Mouse (Mus musculus) thymus, adult 18-20 months (tissue): ENCODE measurements around the gene Ube2l3.
"Not testable (repeated sequence)": the region's sequence is repeated elsewhere in the genome, so short reads cannot be mapped to it uniquely, and the experiment has no call there.

ENCODE experiments used
- DNase-seq, 2 experiments: peaks; one replicate each; pipeline ENCODE4 v3.0.0; 2022; ENCODE audit warnings: mixed read lengths in 2 of 2

The Ube2l3 gene

GRCm38 (mm10) chr16:17202549-17202948, at the start of gene Ube2l3:
Gene Ube2l3, minus strand, starts transcription at chr16:17202649.
- DNase-seq, result no peak

GRCm38 (mm10) chr16:17251539-17251938, 49.1 kb upstream of the Ube2l3 start:
- DNase-seq, result no peak

- no peak for DNase-seq
Measured at GRCm38 (mm10) chr16:17249135-17249534, 46.7 kb upstream of the Ube2l3 start.

GRCm38 (mm10) chr16:17247727-17248126, 45.3 kb upstream of the Ube2l3 start:
- no peak for DNase-seq

- no peak for DNase-seq
Measured at GRCm38 (mm10) chr16:17244996-17245395, 42.5 kb upstream of the Ube2l3 start.

GRCm38 (mm10) chr16:17243731-17244130, 41.3 kb upstream of the Ube2l3 start:
- no peak for DNase-seq

GRCm38 (mm10) chr16:17239409-17239808, 37.0 kb upstream of the Ube2l3 start:
- DNase-seq, result no peak

- DNase-seq, result no peak
Measured at GRCm38 (mm10) chr16:17237634-17238033, 35.2 kb upstream of the Ube2l3 start.

DNA sequence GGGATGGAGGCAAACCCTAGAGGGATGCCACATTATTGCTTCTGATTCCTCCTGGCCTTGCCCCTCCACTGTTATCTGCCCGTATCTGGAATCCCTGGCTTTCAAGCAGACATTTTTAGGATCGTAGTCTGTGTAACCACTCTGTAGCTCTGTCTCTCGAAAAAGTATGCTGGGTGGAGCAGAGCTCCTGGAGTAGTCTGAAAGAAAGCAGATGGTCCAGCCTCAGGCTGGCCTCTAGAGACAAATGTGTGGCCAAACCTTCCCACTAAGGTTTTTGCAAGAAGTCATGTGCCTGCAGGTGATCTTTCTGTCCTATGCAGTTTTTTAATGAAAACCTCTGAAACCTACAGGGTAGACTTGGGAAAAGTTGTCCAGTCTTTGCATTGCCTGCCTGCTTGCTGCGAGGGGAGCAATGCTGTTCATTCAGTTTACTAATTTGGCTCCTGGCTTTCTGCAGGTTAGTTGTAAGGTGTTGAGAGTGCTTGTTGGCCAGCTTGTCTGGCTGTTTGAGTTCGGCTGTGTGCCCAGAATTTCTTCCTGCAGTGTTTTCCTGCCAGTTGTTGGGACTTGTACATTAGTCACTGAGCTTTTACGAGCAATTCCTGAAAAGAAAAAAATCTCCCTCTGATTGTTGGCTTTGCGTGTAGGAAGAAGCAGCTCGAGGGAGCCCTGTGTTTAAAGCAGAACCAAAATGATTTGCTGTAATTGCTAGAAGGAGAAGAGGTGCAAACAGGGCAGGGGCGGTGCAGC, 32.6 kb upstream of the Ube2l3 start:
- no peak for DNase-seq

DNA sequence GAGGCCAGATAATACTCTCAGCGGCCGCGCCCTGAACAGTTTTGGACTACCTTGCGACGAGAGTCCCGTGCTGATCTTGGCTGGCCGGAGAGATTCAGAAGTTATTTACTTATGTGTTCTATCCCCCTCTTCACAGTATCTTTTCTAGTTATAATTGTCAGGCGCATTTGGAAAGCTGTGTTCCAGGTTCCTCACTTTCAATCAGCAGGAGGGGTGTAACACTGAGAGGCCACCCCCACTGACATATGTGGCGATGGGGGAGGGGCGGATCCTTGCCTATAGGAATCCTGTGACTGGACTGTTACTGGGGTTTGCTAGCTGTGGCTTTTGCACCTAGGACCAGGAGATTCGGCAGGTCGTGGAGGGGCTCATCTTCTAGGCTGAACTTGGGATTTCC, 32.0 kb upstream of the Ube2l3 start:
- no peak for DNase-seq

- peak; percentile 37 to 49 for DNase-seq
Measured at GRCm38 (mm10) chr16:17233702-17234498, 31.5 kb upstream of the Ube2l3 start.

DNA sequence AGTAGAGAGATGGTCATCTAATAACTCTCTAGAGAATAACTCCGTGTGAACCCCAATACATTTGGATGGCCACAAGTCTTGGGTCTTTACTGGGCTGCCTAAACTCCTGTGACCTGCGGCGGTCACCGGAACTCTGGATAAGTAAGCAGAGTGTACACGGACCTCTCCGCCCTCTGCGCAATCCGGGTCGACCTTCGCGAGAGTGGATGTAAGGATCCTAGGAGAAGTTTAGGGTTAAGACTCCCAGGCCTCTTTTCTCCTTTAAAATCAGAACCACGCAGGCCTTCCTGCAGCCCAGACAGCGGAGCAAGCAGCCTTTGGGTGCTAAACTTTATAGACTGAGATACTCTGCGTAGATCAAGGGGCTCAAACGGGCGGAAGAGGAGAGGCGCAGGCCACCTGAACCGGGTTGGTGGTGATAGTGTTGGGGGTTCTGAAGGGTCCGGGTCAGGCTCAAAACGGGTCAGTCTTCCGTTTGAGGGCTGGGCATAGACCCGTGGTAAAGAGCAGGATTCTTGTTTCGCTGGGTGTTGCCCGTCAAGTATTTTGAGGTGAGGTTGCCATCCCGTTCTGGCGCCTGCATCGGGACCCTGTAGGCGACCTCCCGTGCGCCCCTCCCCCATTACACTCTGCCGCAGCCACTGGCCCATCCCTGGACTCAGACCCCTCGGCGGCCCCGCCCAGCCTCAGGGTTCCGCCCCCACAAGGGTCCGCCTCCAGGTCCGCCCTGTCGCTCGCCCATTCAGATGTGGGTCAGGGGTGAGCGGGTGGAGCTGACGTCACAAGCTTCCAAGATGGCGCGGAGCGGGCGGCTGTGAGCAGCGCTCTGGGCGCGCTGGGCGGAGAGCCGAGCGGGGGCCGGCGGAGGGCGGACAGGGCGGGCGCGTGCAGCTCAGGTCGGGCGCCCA, 30.6 kb upstream of the Ube2l3 start, which contains the start of gene Hic2:
Gene Hic2 (plus strand): TSS at position 779 of the 908 bp plus-strand sequence.
- peak; percentile 89 to 91 for DNase-seq

- DNase-seq, result not testable (repeated sequence)
Measured at GRCm38 (mm10) chr16:17231523-17231922, 29.1 kb upstream of the Ube2l3 start.

GRCm38 (mm10) chr16:17226496-17226895, 24.0 kb upstream of the Ube2l3 start:
- DNase-seq, result no peak

DNA sequence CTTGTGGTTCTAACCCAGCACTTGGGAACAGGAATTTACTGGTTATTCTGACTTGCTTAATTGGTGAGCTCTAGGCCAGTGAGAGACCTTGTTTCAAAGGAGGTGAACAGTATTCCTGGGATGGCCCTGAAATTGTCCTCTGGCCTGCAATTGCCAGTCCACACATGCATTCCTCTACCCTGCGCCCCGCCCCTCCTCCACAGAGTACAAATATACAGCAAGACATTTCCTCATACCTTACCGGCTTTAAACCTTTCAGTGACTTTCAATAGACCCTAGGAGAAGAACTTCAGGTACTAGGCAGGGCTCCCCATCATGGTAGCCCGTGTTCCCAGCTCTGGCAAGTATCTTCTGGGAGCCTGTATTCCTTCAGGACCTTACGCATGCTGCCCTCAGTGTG, 23.1 kb upstream of the Ube2l3 start:
- DNase-seq, result no peak

DNA sequence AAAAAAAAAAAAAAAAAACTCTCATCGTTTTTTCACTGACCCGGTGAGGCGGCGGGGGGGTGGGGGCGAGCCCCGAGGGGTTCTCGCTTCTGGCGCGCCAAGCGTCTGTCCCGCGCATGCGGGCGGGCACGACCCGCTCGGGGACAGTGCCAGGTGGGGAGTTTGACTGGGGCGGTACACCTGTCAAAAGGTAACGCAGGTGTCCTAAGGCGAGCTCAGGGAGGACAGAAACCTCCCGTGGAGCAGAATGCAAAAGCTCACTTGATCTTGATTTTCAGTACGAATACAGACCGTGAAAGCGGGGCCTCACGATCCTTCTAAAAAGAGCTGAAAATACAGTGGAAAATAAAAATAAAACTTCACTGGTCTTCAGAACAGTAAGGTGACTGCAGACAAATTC, 19.7 kb upstream of the Ube2l3 start:
- DNase-seq, result peak; percentile 73 to 85

DNA sequence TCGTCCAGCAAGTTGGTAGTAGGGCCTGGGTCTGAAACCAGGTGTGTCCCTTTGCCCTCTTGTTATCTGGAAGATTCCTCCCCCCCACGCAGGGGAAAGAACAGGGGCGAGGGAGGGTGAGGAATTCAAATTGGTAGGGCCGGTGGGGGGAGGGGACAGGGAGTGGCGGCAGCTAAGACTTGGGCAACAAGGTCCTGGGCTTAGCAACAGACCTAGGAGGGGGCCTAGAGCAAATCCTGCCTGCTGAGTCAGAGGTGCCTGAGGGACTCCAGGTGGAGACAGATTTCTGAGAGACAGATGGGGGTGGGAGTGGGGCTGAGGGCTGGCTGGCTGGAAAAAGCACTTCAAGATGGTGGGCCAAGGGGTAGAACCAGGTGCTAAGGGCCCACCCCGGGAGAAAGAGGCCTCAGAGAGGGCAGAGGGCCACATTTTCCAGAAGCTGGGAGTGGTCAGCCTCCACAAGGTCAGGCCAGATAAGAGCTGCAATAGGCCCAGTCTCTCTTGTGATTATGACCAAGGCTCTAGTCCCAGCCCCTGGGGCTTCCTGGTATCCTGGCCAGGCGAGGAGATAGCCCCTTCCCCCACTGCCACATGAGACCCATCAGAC, 17.8 kb upstream of the Ube2l3 start:
- no peak for DNase-seq

DNA sequence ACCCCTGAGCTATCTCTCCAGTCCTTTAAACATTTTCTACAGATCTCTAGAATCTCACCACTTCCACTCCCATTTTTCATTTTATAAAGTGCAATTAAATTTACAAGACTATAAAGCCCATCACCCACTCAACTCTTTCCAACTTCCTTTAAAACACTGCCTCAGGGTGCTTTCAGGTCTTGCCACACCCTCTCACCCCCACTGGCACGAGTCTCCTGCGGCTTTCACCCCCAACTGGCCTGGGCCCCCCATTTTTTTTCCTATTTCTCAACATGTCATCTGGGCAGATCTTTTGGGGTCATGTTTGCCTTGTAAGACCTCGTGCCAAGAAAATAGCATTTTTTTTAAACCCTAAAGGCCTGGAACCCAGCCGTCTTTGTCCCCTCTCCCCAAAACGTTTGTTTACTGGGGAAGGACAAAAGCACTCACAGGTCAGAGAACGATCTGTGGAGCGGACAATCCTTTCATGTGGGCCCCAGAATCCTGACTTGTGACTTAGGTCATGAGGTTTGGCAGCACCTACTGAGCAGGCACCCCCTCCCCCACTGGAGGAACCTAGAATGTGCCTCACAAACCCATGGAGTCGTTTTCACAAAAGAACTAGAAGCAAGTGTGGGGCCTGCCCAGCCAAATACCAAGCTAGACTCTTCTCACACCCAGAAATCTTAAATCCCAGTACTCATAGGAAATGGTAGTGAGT, 14.6 kb upstream of the Ube2l3 start:
- no peak for DNase-seq

DNA sequence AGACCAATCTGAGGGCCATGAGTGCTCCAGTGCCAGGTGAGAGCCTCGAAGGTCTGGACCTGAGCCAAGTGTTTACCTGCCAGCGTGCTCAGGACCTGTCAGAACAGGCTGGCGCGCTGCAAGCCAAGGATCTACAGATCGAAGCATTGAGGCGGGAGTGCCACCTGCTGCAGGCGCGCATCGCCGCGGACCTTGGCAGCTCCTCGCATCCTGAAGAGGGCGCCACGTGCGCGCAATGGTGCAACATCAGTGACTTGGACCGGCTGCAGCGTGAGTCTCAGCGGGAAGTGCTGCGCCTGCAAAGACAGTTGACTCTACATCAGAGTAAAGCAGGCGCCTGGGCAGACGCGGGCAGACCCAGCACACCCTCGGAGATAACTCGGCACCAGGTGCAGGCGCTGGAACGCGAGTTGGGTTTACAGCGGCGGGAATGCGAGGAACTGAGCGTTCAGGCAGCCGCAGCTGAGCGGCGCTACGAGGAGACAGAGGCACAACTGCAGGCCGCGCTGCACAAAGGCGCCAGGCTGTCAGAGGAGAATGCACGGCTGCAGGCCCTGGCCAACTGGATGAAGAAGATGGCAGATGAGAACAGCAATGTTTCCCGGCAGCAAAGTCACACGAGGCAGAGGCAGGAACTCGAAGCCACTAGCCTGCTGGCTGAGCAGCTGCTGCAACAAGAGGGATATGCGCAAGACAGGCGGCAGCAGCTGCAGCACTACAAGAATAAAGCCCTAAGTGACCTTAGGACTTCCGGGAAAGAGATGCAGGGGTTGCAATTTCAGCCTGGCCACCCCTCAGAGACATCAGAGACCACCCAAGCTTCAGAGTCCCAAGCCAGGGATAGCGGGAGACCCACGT, 7.8 kb upstream of the Ube2l3 start:
- DNase-seq, result peak; percentile 83 to 85

DNA sequence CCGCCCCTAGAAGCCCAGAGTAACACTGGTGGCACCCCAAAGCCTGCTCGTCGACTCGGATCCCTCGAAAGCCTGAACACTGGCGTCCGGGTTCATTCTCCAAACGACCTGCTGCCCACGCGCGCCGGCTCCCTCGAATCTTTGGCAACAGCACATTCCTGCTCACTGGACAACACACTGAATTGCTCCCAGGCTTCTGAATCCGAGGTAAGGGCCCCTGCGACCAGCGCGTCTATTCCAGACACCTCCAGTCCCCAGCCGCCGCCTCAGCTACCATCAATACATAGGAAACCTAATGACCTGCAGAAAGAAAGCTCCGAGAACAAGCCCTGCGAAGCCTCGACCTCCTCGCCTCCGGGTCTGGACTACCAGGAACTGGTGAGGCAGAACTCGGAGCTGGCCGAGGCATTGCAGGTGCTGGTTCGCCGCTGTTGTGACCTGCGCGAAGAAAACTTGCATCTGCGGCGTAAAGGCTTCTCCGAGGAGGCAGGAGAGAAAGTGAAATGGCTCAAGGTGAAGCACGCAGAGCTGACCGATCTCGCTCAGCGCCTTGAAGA, 7.0 kb upstream of the Ube2l3 start:
- DNase-seq, result peak in 1 of 2 experiments; percentile 43
